Mouse (Mus musculus) monocyte, adult 2 months (primary cell): ENCODE results near the gene Krt1.

Source experiments
- DNase-seq, 2 experiments: peaks; one replicate each; pipeline ENCODE4 v3.0.0; 2022; ENCODE audit warnings: low spot score in 2 of 2, low read depth in 1 of 2

The Krt1 gene

DNA sequence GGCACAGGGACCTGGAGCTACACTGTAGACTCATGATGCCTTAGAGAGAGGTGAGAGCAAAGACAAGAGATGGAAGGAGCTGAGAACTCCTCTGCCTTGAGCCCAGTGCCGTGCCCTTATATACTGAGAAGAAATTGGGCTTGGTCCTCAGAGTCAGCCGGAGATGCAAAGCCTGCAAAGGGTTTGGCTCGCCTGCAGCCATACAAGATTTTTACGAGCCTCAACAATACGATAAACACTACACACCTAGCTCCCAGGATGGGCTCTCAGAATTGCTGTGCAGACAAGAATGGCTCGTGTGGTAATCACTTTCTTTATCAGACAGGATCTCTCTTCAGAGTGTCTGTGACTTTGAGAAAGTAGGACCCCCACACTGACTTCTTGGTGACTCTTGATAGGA, at the start of gene Krt1:
Krt1 (minus strand) TSS at position 101 of the 400 bp plus-strand sequence.
- DNase-seq = no peak

DNA sequence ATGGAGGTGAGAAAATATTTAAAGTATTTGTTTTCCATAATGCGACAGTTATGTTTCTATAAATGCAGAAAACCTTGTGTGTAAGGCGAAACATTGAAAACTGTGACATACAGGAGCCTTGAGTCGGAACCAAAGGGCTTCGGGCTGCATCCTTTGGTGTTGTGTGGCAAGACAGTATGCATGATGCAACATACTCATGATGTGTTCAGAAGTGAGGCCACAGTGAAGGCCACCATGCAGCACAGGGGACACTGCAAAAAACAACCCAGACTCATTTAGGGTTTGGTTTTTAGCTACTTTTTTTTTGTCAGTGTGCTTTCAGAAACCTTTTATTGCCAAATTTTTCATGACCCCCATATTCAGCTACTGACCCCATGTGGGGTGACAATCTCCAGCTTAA, 44.6 kb upstream of the Krt1 start:
- no peak for DNase-seq

DNA sequence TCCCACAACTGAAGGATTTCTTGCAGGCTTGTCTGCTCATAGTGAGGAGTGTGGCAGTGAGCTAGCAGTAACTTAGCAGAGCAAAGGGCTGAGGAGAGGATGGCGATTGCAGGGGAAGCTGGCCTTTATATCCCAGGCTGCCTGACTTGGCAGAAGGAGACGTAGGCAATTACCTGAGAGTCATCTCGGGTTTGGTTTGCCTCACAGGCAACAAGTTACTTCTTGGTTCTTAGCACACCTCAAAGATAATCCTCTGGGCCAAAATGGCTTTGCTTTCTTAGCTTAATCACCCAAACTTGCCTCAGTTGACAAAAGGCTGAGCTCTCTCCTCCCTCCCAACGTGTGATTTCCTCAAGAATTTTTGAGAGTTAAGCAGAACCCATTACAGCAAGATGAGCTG, 42.2 kb upstream of the Krt1 start, which contains the start of gene Krt76:
Krt76 (minus strand) TSS at position 101 of the 400 bp plus-strand sequence.
- DNase-seq = no peak

DNA sequence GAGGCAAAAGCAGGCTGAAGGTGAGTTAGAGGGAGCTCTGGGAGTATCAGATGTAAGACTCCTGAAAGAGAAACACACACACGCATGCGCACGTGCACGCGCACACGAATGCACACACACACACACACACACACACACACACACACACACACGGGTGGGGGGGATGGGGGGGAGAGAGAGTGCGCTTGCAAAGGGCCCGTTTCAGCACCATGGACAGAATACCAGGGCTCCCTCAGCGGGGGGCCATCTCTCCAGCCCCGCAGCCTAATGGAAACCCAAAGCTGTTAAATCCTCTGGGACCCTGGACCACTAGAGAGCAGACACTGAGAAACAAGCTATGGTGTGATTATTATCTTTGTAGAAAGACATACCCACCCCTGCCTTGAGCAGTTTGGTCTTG, 29.2 kb upstream of the Krt1 start:
- DNase-seq = no peak

DNA sequence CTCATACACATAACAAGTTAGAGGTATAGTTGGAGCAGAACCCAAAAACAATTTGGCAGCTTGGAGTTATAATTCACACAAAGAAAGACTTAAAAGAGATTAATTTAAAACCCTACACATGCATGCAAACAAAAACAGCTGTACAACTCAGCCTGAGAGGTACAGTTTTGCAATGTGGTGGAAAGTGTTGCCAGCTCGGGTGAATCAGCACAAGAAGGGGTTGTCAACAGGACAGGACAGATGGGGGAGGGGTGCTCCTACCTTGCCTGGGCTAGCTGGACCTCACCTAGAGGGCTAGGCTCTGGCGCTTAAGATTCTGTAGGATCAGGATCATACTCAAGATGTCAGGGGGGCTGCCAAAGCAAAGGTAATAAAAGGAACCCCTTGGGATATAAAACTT, 27.4 kb upstream of the Krt1 start:
- DNase-seq = no peak

DNA sequence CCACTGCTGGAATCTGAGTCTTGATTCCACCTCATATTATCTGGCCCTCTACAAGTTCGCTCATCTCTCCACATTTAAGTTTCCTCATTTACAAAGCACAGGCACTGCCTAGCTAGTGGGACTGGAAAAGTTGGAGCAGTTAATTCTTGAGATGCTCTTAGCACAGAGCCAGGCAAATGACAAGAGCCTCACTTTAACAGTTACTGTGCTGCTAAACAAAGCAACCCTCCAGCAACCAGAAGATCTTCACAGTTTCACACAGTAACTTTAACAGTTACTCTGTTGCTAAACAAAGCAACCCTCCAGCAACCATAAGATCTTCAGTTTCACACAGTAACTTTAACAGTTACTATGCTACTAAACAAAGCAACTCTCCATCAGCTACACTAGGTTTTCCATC, 23.8 kb upstream of the Krt1 start:
- no peak for DNase-seq

DNA sequence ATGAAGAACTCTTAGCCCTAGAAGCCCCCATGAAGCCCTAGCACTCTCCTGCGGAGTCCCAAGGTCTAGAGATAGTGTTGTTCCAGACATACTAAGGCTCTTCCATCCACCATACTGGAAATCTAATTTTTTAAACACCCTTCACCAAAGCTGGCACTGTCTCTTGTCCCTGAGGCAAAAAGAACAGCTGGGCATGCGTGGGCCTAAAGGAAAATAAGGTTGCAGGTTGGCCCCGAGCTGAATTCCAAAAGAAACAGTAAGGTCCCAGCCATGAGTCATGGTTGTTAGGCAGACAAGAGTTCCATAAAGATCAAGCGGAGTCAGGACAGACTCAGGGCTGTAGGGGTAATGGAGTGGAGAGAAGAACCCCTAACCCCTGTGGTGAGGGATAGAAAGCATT, 22.6 kb upstream of the Krt1 start:
- no peak for DNase-seq

DNA sequence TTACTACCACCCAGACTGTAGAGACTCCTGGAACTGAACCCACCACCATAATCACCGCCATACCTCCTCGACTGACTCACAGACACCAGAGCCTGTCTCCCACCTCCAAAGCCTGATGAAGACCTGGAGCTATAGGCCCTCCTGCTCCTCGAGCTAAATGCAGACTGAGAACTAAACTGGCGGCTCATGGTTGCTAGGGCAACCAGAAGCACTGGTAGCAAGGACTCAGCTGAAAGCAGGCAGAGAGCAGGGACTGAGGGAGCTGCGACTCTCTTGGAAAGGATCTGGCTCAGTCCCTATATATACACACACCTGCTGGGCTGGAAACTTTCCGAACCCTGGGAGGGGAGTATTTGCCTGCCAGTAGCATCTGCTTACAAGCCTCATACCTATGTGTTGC, 18.8 kb upstream of the Krt1 start, which contains the start of gene Krt77:
Krt77 (minus strand) TSS at position 275 of the 400 bp plus-strand sequence.
- DNase-seq = no peak

DNA sequence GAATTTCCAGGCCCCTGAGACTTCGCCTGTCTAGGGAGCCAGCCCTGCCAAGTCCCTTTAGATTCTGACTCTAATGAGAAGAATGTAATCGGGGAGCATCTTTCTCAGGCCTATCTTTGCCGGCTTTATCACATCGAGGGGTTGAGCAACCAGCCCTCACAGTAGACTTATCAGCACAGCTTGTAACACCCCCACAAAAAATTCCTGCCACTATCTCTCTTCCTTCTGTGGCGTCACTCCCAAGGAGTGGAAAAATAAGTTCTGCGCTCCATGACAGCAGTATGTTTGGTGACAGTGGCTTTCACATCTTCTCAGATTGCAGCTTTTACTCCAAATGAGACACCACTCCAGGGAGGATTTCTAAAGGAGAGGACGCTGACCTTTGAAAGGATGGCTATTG, 16.2 kb upstream of the Krt1 start:
- no peak for DNase-seq

DNA sequence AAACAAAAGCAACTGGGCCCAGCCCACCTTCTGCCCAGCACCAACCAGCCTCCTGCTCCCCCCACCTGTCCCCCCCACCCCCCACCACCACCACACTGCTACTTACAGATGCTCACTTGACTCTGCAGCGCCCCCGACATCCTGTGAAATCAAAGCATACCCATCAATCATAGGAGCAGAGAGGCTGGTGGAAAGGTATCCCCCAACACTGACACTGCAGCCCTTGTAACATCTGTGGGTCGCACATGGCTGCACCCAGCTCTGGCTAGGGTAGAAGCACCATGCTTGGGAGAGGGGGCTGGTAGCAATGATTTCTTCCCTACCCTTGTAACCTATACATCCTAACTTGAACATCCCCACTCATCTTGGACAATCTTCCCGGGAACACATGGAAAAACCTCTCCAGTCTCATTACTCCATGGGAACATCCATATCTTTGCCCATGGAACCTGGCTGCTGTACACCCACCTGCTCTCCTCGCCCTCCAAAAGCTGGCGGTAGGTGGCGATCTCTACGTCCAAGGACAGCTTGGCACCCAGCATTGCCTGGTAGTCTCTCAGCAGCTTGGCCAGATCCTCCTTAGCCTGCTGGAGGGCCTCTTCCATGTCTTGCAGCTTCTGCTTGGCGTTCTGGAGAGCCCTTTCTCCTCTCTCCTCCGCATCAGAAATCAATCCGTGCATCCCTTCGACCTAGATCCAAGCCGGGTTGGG, 10.0 kb upstream of the Krt1 start:
- DNase-seq = no peak

DNA sequence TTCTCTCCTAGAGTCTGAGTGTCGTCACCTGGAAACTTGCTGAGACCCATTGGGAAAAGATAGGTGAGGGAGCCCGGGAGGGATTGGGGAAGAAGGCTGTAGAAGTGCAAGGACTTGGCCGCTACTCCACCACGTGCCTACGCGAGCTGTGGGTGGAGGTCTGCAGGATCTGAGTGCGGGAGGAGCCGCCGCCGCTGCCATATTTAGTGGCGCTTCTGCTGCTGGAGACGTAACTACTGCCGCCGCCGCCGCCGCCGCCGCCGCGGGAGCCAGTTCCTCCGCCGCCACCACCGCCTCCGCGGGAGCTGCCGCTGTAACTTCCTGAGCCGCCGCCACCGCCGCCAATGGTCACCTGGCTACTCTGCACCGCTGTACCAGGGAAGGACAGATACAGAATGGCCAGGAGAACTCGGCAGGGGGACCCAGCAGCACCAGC, 9.2 kb upstream of the Krt1 start:
- no peak for DNase-seq

DNA sequence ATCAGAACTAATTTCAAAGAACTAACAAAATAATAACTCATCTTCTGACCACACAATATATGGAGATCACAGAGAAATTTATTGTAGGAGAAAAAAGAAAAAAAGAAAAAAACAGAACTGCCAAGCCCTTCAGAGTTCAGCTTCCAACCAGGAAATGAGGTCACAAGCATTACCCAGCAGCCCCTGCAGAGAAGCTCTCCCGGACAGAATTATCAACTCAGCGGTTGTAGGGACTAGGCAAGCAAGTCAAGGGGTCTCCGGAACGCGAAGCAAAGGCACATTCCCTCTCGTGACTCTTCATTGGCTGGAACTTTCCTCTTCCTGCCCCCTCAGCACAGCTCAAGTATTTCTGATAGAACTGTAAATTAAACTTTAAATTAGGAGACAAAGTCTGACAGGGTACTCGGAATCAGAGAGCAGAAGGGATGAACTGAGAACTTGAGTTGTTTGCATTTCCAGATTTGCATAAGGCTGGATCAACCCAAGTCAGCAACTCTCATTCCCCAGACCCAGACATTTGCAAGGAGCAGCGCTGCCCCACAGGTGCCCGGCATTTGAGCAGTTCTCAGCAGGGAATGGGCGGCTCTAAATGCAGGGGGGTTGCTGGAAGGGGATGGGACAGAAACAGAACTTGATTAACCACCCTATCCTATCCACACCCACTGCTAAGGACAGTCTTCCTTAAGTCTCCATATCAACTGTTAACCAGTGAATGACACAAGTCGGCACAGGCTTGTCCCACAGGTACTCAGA, 8.3 kb upstream of the Krt1 start:
- DNase-seq = no peak

DNA sequence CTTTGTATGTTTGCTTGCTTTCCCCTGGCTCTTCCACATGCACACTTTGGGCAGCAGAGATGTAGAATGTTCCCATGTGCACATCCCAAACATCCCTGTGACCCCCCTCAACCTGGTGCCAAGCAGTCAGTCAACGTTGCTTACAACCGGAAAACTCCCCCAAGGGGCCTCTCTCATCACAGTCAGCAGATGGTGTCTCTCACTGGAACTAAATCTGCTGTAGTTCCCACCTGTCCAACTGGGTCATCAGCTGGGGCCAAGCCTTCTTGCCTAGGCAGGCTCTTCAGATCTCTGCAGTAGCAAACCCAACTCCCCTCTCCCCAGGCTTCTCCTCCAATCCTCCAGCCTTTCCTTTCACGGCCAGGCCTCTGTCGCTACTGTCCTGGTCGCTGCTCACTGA, 6.1 kb upstream of the Krt1 start:
- DNase-seq = no peak

DNA sequence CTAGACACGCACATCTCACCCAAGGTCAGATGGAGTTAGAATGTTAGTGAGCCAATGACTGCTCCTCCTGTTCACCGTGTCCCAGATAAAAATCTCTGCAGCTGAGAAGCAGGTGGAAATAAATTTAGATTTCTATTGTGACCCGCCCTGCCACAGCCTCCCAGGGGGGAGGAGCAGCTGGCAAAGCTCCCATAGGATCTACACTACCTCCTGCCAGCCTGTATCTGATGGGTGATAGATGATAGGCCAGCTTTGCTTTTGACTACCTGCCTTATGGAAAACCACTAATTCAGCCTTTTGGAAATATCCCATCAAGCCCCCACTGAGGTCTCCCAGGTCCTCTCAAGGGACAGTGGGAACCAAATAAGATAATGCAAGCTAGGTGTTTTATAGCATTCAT, 5.1 kb upstream of the Krt1 start:
- no peak for DNase-seq

DNA sequence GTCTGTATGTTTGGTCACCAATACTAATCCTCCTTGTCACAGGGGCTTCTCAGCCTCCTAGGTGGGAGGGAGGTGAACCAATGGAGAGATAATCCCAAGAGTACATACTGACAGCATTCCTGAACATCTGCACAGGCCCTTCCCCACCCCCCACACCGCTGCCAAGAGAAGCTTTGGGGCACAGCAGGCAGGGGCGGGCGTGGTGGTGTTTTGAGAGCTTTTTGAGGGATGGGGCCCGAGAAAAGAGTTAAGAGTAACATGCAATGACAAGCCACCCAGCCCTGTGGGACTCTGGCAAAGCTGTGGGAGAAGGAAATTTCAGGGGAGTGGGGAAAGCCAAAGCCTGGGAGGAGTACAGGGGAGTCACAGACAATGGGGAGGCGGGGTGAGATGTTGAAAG, 3.7 kb upstream of the Krt1 start:
- no peak for DNase-seq

DNA sequence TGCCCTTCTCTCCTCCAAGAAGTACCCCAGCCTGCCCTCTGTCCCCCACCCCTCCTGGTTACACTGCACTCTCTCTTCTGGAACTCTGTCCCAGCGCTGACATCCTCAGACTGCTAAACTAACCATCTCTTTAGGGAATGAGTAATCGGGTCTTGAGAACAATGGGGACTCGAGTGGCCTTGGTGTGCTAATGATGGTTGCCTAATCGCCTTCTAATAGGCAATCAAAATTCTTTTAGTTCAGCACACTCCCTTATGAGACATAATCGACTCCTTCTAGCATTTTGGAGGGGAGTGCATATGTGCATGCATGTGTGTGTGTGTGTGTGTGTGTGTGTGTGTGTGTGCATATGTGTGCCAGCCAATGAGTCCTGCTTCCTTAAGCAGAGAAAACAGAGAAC, 2.0 kb upstream of the Krt1 start:
- no peak for DNase-seq

DNA sequence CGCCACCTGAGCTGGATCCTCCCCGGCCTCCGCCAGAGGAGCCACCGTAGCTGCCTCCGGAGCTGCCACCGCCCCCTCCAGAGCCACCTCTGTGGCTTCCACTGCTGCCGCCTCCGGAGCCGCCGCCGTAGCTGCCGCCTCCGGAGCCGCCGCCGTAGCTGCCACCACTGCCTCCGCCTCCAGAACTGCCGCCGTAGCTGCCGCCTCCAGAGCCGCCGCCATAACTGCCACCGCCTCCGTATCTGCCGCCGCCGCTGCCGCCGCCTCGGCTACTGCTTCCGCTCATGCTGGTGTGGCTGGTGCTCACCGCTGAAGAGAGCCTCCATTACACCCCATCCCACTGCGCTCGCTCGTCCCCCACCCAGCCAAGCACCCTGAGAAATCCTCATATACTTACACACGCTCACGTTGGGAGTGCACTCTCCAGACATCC, 4.6 kb downstream of the Krt1 start:
- DNase-seq = no peak

DNA sequence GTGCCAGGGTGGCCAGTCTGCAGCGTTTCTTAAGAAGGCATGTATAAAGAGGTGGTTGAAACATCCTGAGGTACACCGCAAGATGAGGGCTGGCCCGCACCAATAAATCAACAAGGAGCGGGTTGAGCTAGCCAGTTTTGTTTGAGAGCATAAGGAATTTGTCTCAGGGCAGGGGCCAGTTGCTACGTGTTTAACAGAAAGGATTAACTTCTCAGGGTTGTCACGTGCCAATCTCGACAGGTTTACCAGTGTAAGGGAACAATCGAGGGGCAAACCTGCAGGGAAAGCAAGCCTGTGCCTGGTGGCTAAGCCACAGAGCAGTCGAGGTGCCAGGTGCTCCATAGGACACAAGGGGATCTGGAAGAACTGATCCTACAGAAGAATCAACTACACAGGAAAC, 7.4 kb downstream of the Krt1 start:
- no peak for DNase-seq

DNA sequence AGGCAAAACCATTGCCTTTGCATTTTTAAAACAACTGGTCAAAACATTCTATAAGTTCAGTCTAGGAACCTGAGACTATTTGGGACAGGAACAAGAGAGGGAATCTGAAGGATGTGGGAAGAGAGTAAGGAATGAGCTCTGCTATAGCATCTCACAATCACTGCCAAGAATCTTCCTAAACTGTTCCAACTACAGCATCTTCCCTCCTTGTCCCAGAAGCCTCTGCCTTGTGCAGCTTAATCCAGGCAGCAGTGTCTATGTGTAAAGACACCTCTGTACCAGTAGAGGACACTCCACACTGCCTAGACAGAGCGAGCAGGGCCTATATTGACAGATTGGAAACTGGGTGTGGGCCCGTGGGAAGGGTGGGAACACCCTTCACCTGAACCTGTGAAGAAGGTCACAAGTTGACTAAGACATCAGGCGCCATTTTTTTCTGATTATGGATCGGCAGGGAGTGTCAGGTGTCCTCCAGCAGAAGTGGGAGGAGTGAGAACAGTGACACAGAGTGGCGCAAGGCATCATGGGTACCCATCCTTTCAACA, 15.7 kb downstream of the Krt1 start:
- DNase-seq = no peak

DNA sequence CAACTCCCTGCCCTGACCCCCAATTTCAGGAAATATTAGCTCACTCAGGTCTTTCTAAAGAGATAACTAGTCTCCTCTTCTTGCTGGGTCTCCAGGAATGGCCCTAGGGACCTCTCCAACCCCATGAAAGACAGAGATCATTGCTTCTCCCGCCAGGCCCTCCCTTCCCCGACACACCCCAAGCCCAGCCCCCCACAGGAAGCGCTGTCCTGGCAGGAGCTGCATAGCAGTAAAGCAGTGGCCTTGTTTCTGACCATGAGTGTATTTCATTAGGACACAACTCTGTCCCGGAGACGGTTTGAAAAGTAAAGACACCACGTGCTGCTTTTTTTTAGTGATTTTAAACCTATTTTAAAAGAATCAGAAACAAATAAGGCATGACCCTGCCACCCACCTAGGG, 17.5 kb downstream of the Krt1 start:
- no peak for DNase-seq

DNA sequence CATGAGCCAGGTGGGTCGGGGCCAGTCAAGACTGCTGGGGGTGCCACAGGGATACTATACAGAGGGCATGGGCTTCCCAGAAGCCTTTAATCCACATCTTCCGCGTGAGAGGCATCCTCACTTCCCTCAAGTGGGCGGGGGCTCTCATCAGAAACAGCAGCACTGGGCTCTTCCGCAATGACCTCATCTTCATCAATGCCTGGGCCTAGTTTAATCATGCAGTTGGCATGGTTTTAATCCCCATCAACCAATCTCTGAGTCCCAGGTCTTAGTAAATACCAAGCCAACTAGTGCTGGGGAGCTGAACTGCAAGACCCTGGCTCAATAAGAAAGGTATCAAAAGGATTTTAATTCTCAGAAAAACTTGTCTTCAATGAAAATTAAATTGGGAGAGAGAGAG, 21.2 kb downstream of the Krt1 start:
- DNase-seq = no peak

DNA sequence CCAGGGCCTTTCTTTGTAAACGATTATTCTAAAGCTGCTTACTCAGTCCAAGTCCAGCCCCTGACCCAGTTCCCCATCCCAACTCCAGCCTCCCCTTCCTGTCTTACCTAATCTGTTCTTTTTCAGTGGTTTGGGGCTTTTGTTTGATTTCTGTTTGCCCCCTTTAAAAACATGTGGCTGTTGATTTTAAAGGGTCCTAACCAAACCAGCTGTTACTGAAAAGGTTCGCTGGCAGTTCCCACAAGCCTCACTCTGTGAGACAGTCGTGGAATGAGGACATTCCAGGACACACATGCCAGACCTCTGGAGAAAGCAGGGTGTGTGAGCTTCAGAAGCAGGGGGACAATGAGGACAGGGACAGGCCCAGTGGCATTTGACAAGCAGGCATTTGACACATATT, 28.8 kb downstream of the Krt1 start:
- DNase-seq = no peak
